Mouse (Mus musculus): ENCODE measurements around the gene Impdh2. TPM values are rescaled to one million over a fixed set of nuclear protein-coding genes. Genes with fewer than 3 reads are reported as not detected.

Impdh2 gene
- polyA plus RNA-seq, 1 experiment from 2014 or later, result 111 TPM

- Histone ChIP-seq H3K4me1 (replicated peaks) (no peaks in the 10 kb centered on the region), H3K27me3 (no peaks in the 10 kb centered on the region), H3K36me3 (peaks cover 78% of the 10 kb centered on the region), H3K27ac (replicated peaks) (no peak overlapping the region), H3K9me3 (no peaks in the 10 kb centered on the region), H3K4me2 (no peak overlapping the region), H3K9ac (no peak overlapping the region), H3K4me3 (no peak overlapping the region)
- WGBS, result 97% methylated on average over 1 of the region's 1 CpGs
- ATAC-seq (ENCODE audit: low FRiP score, low read depth), result no peak
Observed at GRCm38 (mm10) chr9:108546875-108547274, 13.2 kb upstream of the Impdh2 start.

- H3K27me3 ChIP-seq, result no peaks in the 10 kb centered on the region
- no peak overlapping the region for H3K9ac ChIP-seq
- no peak for ATAC-seq (ENCODE audit: low FRiP score, low read depth)
- H3K27ac ChIP-seq (replicated peaks), result no peak overlapping the region
- H3K9me3 ChIP-seq, result no peaks in the 10 kb centered on the region
- H3K36me3 ChIP-seq, result peaks cover 61% of the 10 kb centered on the region
- peaks cover 17% of the 10 kb centered on the region for H3K4me1 ChIP-seq (replicated peaks)
- H3K4me3 ChIP-seq, result no peak overlapping the region
- 93% methylated on average over 4 of the region's 4 CpGs for WGBS
- H3K4me2 ChIP-seq, result no peak overlapping the region
Observed at GRCm38 (mm10) chr9:108559169-108559568, 917 bp upstream of the Impdh2 start.

- no peak overlapping the region for H3K9ac ChIP-seq
- no peaks in the 10 kb centered on the region for H3K9me3 ChIP-seq
- 92% methylated on average over 8 of the region's 8 CpGs for WGBS
- peaks cover 36% of the 10 kb centered on the region for H3K36me3 ChIP-seq
- H3K27ac ChIP-seq (replicated peaks), result no peak overlapping the region
- no peak overlapping the region for H3K4me3 ChIP-seq
- H3K4me1 ChIP-seq (replicated peaks), result peaks cover 39% of the 10 kb centered on the region
- no peaks in the 10 kb centered on the region for H3K27me3 ChIP-seq
- ATAC-seq (ENCODE audit: low FRiP score, low read depth), result no peak
- H3K4me2 ChIP-seq, result no peak overlapping the region
Observed at GRCm38 (mm10) chr9:108563671-108564070, 3.6 kb downstream of the Impdh2 start.

GRCm38 (mm10) chr9:108564131-108564530, 4.0 kb downstream of the Impdh2 start:
- H3K4me2 ChIP-seq, result no peak overlapping the region
- H3K9me3 ChIP-seq, result no peaks in the 10 kb centered on the region
- 89% methylated on average over 7 of the region's 7 CpGs for WGBS
- no peak overlapping the region for H3K9ac ChIP-seq
- H3K4me3 ChIP-seq, result no peak overlapping the region
- H3K36me3 ChIP-seq, result peaks cover 31% of the 10 kb centered on the region
- H3K27me3 ChIP-seq, result no peaks in the 10 kb centered on the region
- ATAC-seq (ENCODE audit: low FRiP score, low read depth), result no peak
- no peak overlapping the region for H3K27ac ChIP-seq (replicated peaks)
- H3K4me1 ChIP-seq (replicated peaks), result peaks cover 43% of the 10 kb centered on the region

GRCm38 (mm10) chr9:108565881-108566814, 6.1 kb downstream of the Impdh2 start:
- Histone ChIP-seq H3K4me3 (peak overlapping the region; percentile 69), H3K9me3 (no peaks in the 10 kb centered on the region), H3K4me1 (replicated peaks) (peaks cover 54% of the 10 kb centered on the region), H3K36me3 (peaks cover 27% of the 10 kb centered on the region), H3K27me3 (no peaks in the 10 kb centered on the region), H3K4me2 (peak overlapping the region; percentile 93), H3K9ac (peak overlapping the region; percentile 82), H3K27ac (replicated peaks) (peak overlapping the region; percentile 98)
- 11% methylated on average over 35 of the region's 35 CpGs for whole genome bisulfite sequencing
- ATAC-seq (ENCODE audit: low FRiP score, low read depth), result peak; percentile 0; the same call in 1 of the 2 replicates

GRCm38 (mm10) chr9:108566815-108567776, 7.0 kb downstream of the Impdh2 start, which contains the start of gene Ndufaf3:
Gene Ndufaf3, minus strand, starts transcription at chr9:108567434.
- peaks cover 44% of the 10 kb centered on the region for H3K4me1 ChIP-seq (replicated peaks)
- H3K27me3 ChIP-seq, result no peaks in the 10 kb centered on the region
- ATAC-seq (ENCODE audit: low FRiP score, low read depth), result peak; percentile 83
- H3K4me3 ChIP-seq, result peak within 1 kb of the TSS; percentile 69
- WGBS, result under 1% methylated on average over 71 of the region's 73 CpGs
- peak within 1 kb of the TSS; percentile 98 for H3K27ac ChIP-seq (replicated peaks)
- H3K36me3 ChIP-seq, result peaks cover 34% of the 10 kb centered on the region
- no peaks in the 10 kb centered on the region for H3K9me3 ChIP-seq
- H3K9ac ChIP-seq, result peak within 1 kb of the TSS; percentile 82
- H3K4me2 ChIP-seq, result peak within 1 kb of the TSS; percentile 93

- whole genome bisulfite sequencing, result 15% methylated on average over 18 of the region's 18 CpGs
- peak overlapping the region; percentile 69 for H3K4me3 ChIP-seq
- peak overlapping the region; percentile 82 for H3K9ac ChIP-seq
- H3K9me3 ChIP-seq, result no peaks in the 10 kb centered on the region
- no peaks in the 10 kb centered on the region for H3K27me3 ChIP-seq
- H3K4me2 ChIP-seq, result peak overlapping the region; percentile 93
- no peak for ATAC-seq (ENCODE audit: low FRiP score, low read depth)
- peak overlapping the region; percentile 98 for H3K27ac ChIP-seq (replicated peaks)
- H3K4me1 ChIP-seq (replicated peaks), result peaks cover 42% of the 10 kb centered on the region
- peaks cover 39% of the 10 kb centered on the region for H3K36me3 ChIP-seq
Observed at GRCm38 (mm10) chr9:108567931-108568419, 7.9 kb downstream of the Impdh2 start.

- H3K27me3 ChIP-seq, result no peaks in the 10 kb centered on the region
- peaks cover 41% of the 10 kb centered on the region for H3K36me3 ChIP-seq
- H3K4me2 ChIP-seq, result peak overlapping the region; percentile 93
- H3K4me3 ChIP-seq, result peak overlapping the region; percentile 69; the same call in 1 of the 2 replicates
- no peak overlapping the region; the same call in 1 of the 2 replicates for H3K9ac ChIP-seq
- no peaks in the 10 kb centered on the region for H3K9me3 ChIP-seq
- peaks cover 44% of the 10 kb centered on the region for H3K4me1 ChIP-seq (replicated peaks)
- no peak for ATAC-seq (ENCODE audit: low FRiP score, low read depth)
- no peak overlapping the region for H3K27ac ChIP-seq (replicated peaks)
- 83% methylated on average over 17 of the region's 17 CpGs for WGBS
Observed at GRCm38 (mm10) chr9:108568511-108568921, 8.4 kb downstream of the Impdh2 start.

- H3K27ac ChIP-seq (replicated peaks), result peak within 1 kb of the TSS; percentile 74
- peak within 1 kb of the TSS; percentile 52 for H3K4me3 ChIP-seq
- peaks cover 55% of the 10 kb centered on the region for H3K4me1 ChIP-seq (replicated peaks)
- H3K9me3 ChIP-seq, result no peaks in the 10 kb centered on the region
- 5% methylated on average over 42 of the region's 42 CpGs for WGBS
- H3K9ac ChIP-seq, result peak within 1 kb of the TSS; percentile 56
- peaks cover 40% of the 10 kb centered on the region for H3K36me3 ChIP-seq
- no peaks in the 10 kb centered on the region for H3K27me3 ChIP-seq
- peak within 1 kb of the TSS; percentile 97 for H3K4me2 ChIP-seq
- peak; percentile 72 for ATAC-seq (ENCODE audit: low FRiP score, low read depth)
Observed at GRCm38 (mm10) chr9:108569381-108570206, 9.5 kb downstream of the Impdh2 start, which contains the start of gene Dalrd3. Gene Dalrd3, plus strand, starts transcription at chr9:108569886.

GRCm38 (mm10) chr9:108570207-108570896, 10.3 kb downstream of the Impdh2 start:
- Histone ChIP-seq H3K4me1 (replicated peaks) (peaks cover 62% of the 10 kb centered on the region), H3K27me3 (no peaks in the 10 kb centered on the region), H3K4me2 (peak overlapping the region; percentile 97), H3K9me3 (no peaks in the 10 kb centered on the region), H3K27ac (replicated peaks) (peak overlapping the region; percentile 74), H3K9ac (peak overlapping the region; percentile 56), H3K4me3 (peak overlapping the region; percentile 52), H3K36me3 (peaks cover 36% of the 10 kb centered on the region)
- WGBS, result 1% methylated on average over 40 of the region's 40 CpGs
- no peak for ATAC-seq (ENCODE audit: low FRiP score, low read depth)
